Mouse (Mus musculus): ENCODE data around the gene Snx11.

Gene Snx11

DNA sequence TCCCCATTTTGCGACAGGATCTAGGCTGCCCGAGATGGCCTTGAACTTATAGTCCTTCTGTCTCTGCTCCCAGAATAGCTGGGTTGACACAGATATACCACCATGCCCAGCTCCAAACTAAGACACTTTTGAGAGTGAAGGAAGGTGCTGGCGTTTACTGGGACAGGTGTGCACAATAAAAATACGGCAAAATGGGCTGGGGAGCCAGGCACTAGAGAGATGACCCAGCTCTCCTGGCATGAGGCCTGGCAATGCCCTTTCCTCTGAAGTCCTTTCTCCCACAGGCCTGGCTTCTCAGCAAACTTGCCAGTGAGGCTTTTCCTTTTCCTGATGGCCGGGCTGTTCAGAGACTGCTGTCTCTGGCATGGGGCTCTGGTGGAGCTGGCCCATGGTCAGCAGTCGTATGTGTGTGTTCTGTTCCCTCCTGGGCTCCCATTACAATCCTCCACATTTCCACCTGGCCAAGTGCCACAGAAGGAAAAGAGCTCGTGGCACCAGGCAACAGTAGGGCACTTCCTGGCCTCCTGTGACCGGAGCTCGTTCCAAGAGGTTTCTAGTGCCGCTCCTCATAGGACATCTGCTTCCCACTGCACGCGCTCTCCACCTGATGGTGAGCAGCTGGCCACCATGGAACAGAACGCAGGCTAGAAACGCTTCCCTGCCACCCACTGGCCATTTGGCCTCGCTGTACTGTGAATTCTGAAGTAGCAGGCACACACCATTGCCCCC is 14.5 kb downstream of the Snx11 start:
- DNase-seq (ENCODE audit: low spot score), result no peak

DNA sequence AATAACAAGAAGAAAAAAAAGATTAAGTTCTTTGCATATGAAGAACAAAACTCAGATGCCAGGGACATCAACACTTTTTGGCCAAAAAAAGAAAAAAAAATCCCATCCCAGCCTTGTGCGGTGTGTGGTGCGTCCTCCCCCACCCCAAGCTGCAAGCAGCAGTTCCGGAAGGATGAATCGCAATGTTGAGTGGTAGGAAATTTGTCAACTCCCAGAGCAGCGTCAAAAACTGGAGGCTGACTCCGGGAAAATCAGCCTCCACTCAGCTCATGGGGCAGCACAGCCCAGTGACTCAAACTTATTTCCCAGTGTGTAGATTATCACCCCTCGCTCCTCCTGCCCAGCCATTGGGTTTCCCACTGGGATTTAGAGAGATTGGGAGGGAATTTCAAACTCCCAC is 15.4 kb downstream of the Snx11 start:
- no peak for DNase-seq (ENCODE audit: low spot score)

GRCm38 (mm10) chr11:96760042-96760441 is 17.3 kb downstream of the Snx11 start:
- peak; percentile 76 for DNase-seq (ENCODE audit: low spot score)

GRCm38 (mm10) chr11:96758402-96758801 is 19.0 kb downstream of the Snx11 start:
- no peak for DNase-seq (ENCODE audit: low spot score)

DNA sequence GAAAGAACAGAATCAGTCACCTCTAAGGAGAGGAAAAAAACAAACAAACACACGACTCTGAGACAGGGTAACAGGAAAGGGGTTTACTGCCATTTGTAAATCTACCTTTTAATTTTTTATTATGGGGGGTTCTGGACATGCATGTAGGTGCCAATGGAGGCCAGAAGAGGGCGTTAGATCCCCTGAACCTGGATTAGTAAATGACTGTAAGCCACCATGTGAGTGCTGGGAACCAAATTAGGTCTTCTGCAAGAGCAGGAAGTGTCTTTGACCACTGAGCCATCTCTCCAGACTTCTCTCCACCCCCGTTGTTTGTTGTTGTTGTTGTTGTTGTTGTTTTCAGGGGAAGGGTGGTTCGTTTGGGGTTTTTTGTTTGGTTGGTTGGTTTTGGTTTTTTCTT is 19.9 kb downstream of the Snx11 start:
- DNase-seq (ENCODE audit: low spot score), result no peak

- no peak for DNase-seq (ENCODE audit: low spot score)
Observed at GRCm38 (mm10) chr11:96755298-96755697, 22.1 kb downstream of the Snx11 start.

GRCm38 (mm10) chr11:96747555-96747954 is 29.8 kb downstream of the Snx11 start:
- no peak for DNase-seq (ENCODE audit: low spot score)

- no peak for DNase-seq (ENCODE audit: low spot score)
Observed at GRCm38 (mm10) chr11:96746648-96747047, 30.7 kb downstream of the Snx11 start.

DNA sequence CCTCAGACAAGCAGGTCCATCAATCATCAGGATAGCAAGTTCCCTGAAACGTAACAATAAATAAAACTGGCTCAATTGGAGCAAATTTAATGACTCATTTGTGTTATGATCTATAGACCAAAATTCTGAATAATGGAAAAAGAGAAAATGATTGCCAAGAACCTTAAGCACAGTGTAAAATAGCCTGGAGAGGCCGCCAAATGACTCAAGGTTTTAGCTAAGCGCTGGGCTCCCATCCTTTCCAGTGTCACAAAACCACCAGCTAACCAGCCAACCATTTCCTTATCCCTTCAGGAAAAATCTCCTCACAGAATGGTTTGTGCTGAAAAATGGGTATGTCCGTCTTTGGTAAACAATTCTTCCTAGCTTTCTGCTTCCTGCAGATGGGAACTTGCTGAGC is 33.5 kb downstream of the Snx11 start:
- no peak for DNase-seq (ENCODE audit: low spot score)

DNA sequence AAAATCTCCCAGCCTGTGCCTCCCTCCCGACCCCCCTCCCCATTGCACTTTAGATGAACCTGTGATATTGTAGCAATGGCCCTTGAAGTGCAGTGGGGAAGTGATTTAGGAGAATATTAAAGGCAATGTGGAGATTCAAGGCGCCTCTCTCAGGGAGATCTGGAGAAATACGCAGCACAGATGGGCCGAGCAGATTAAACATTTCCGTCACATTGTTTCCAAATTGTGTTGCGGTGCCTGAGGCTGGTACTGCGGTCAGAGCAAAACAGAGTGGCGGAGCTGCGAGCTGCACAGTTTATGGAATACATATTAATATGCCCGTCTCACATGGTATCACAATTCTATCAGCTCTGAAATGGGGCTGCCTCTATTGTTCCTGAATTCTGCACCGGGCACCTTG is 34.4 kb downstream of the Snx11 start:
- no peak for DNase-seq (ENCODE audit: low spot score)

GRCm38 (mm10) chr11:96741995-96742394 is 35.4 kb downstream of the Snx11 start:
- DNase-seq (ENCODE audit: low spot score), result peak; percentile 73

DNA sequence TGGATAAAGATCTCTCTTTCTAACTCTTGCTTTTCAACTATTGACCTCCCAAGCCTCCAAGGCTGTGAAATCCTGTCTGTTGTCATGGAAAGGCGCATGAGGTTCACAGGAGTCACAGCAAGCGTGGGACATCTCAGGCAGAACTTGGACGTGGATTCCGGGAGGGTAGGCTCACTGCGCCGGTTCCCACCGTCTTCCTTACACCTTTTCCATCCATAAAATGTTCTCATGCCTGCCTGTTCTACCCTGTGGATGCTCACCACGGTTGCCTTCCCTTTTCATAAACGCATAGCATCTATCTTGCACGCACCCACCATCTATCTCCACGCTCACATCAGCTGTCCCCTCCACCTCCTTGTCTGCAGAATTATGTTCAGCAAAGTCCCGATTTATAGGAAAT is 36.6 kb downstream of the Snx11 start:
- no peak for DNase-seq (ENCODE audit: low spot score)

DNA sequence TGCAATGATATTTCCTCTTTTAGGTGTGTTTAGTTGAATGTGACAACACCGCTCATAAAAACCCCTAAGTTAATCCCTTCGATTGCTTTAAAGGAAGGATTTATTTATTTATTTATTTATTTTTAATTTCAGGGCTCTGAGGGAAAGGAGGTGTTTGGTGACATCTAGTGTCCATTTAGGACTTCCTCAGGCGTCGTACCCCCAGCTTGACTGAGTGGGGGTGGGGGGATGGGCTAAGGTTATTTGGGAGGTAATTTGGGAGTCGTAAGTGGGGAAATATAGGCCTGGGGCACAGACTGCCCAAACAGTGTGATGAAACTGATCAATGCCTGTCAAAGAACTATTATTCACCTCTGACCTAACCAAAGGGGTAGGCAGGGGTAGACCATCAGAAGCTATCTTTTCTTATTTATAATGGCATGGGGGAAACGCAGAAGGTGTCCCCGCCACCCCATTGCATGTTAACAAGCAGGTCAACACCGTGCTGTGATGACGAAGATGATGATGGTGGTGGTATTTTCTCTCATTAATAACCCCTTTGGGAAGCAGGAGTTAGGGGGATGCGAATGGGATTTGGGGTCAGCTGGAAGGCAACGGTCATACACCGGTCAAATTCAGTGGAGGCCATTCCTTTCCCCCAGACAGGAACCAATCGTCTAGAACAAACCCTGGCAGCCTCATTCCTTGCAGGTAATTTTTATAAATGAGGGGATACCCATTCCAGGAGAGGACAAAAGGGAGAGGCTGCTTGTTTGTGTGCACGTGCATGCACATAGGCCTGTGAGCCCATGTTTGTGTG is 39.5 kb downstream of the Snx11 start:
- DNase-seq (ENCODE audit: low spot score), result peak; percentile 50

DNA sequence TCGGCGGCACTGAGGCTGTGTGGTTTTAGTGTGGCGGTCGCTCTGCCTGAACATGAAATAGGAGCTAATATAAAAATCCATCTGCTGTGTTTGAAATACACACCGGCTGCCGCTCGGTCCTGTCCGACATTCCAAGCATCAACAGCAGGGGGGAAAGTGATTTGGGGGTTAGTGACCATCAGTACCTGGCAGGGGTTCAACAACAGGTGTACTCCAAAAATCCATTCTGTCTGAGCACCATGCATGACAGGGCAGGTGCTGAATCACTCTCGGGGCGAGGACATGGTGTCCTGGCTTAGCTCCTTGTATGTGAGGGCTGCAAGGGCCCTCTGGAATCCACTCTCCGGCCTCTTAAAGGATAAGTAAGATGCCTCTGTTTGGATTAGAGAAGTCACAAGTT is 41.0 kb downstream of the Snx11 start:
- DNase-seq (ENCODE audit: low spot score), result peak; percentile 33

DNA sequence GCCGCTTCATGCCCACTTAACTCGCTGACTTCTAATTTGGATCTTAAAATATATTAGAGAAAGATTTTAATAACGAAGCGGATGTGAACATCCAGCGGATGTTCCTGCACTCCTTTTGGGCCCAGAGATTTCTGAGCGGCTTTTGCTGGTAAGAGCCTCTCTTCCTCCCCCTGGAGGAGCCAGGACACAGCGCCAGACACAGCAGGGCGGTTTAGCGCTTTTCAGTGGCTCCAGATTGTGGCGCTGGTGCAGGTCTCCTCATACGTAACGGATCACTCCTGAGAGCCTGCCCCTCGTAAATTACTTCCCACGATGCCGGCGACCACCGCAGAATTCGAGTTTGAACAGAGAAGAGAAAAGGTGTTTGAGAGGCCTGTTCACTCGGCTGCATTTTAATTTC is 41.5 kb downstream of the Snx11 start:
- DNase-seq (ENCODE audit: low spot score), result peak; percentile 90

DNA sequence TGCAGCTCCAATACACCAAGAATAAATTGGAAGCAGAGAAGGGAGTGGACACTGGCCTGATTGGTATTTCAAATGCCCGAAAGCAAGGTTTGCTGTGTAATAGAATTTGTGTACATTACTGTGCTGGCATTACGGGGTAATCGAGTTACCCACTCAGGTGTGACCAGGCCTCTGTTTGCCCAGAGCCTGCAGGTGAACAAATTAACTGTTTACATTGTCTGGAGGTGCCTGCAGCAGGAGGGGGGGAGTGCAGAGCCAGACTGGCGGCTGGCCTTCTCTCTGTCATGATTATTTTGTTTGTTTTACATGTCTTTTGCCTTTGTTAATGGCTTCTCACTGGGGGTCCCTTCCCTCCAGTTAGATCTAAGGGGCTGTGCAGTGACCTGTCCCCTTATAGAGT is 44.7 kb downstream of the Snx11 start:
- no peak for DNase-seq (ENCODE audit: low spot score)

- no peak for DNase-seq (ENCODE audit: low spot score)
Observed at GRCm38 (mm10) chr11:96730327-96730726, 47.0 kb downstream of the Snx11 start.

GRCm38 (mm10) chr11:96729462-96729861 is 47.9 kb downstream of the Snx11 start:
- DNase-seq (ENCODE audit: low spot score), result peak; percentile 49

- DNase-seq (ENCODE audit: low spot score), result no peak
Observed at GRCm38 (mm10) chr11:96728577-96728976, 48.8 kb downstream of the Snx11 start.

- DNase-seq (ENCODE audit: low spot score), result no peak
Observed at GRCm38 (mm10) chr11:96725833-96726232, 51.5 kb downstream of the Snx11 start.

DNA sequence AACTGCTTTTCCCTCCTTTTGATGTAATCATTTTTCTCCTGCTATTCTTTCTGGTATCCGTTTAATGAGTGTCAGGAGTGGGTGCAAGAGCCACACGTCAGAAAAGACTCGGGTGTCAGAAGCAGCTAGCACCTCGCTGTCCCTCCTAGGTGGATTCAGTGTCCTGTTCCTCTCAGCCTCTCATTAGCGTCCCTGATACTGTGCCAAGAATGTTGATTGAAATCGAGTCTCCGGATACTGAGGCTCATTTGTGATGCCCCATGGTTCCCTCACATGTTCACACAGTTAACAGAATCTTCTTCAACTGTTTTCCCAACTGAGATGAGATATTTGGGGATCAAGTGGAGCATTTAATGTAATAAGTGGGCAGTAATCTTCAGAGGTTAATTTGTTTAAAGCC is 58.8 kb downstream of the Snx11 start:
- DNase-seq (ENCODE audit: low spot score), result no peak

Data from embryo, embryonic 10.5 days (tissue).